Mouse (Mus musculus): Measurements from ENCODE around the gene Dchs1.
A peak's percentile ranks its signal among the peaks of the same experiment; 100 is the strongest.
"Not testable (repeated sequence)": the region's sequence is repeated elsewhere in the genome, so short reads cannot be mapped to it uniquely, and the experiment has no call there.

The Dchs1 gene

GRCm38 (mm10) chr7:105783861-105784260 is 3.6 kb downstream of the Dchs1 start:
- DNase-seq (ENCODE audit: low spot score in 2 of 2): no peak

GRCm38 (mm10) chr7:105778553-105779265 is 8.7 kb downstream of the Dchs1 start:
- no peak for DNase-seq (ENCODE audit: low spot score in 2 of 2)

GRCm38 (mm10) chr7:105777797-105778552 is 9.5 kb downstream of the Dchs1 start:
- no peak for DNase-seq (ENCODE audit: low spot score in 2 of 2)

- no peak for DNase-seq (ENCODE audit: low spot score in 2 of 2)
Observed at GRCm38 (mm10) chr7:105777316-105777715, 10.1 kb downstream of the Dchs1 start.

- DNase-seq (ENCODE audit: low spot score in 2 of 2): no peak
Observed at GRCm38 (mm10) chr7:105776026-105776425, 11.4 kb downstream of the Dchs1 start.

- no peak for DNase-seq (ENCODE audit: low spot score in 2 of 2)
Observed at GRCm38 (mm10) chr7:105774661-105775060, 12.8 kb downstream of the Dchs1 start.

GRCm38 (mm10) chr7:105773041-105773440 is 14.4 kb downstream of the Dchs1 start:
- no peak for DNase-seq (ENCODE audit: low spot score in 2 of 2)

- no peak for DNase-seq (ENCODE audit: low spot score in 2 of 2)
Observed at GRCm38 (mm10) chr7:105772331-105772730, 15.1 kb downstream of the Dchs1 start.

- DNase-seq (ENCODE audit: low spot score in 2 of 2): no peak
Observed at GRCm38 (mm10) chr7:105769959-105770358, 17.5 kb downstream of the Dchs1 start.

GRCm38 (mm10) chr7:105767729-105768165 is 19.7 kb downstream of the Dchs1 start:
- no peak for DNase-seq (ENCODE audit: low spot score in 2 of 2)

GRCm38 (mm10) chr7:105764331-105764730 is 23.1 kb downstream of the Dchs1 start:
- DNase-seq (ENCODE audit: low spot score in 2 of 2): no peak

GRCm38 (mm10) chr7:105762517-105763270 is 24.8 kb downstream of the Dchs1 start:
- no peak for DNase-seq (ENCODE audit: low spot score in 2 of 2)

- DNase-seq (ENCODE audit: low spot score in 2 of 2): no peak
Observed at GRCm38 (mm10) chr7:105761813-105762484, 25.5 kb downstream of the Dchs1 start.

GRCm38 (mm10) chr7:105753281-105753680 is 34.2 kb downstream of the Dchs1 start:
- DNase-seq (ENCODE audit: low spot score in 2 of 2): no peak

GRCm38 (mm10) chr7:105752716-105753115 is 34.7 kb downstream of the Dchs1 start:
- no peak for DNase-seq (ENCODE audit: low spot score in 2 of 2)

GRCm38 (mm10) chr7:105751491-105752433 is 35.7 kb downstream of the Dchs1 start, which contains the start of gene Tpp1:
Gene Tpp1 (minus strand): TSS chr7:105752235.
- DNase-seq (ENCODE audit: low spot score in 2 of 2): peak; percentile 75 to 91

- no peak for DNase-seq (ENCODE audit: low spot score in 2 of 2)
Observed at GRCm38 (mm10) chr7:105747776-105748175, 39.7 kb downstream of the Dchs1 start.

- DNase-seq (ENCODE audit: low spot score in 2 of 2): peak; percentile 80 to 92
Observed at GRCm38 (mm10) chr7:105743926-105744590, 43.4 kb downstream of the Dchs1 start, which contains the start of gene Taf10. Gene Taf10 (minus strand): TSS chr7:105744361.

- DNase-seq (ENCODE audit: low spot score in 2 of 2): not testable (repeated sequence)
Observed at GRCm38 (mm10) chr7:105743246-105743925, 44.1 kb downstream of the Dchs1 start.

Data from spleen, postnatal 10 days (tissue).